Mouse (Mus musculus) neural tube, embryonic 11.5 days (tissue): ENCODE data around the gene Slc25a29. TPM values are rescaled to one million over a fixed set of nuclear protein-coding genes. Genes with fewer than 3 reads are reported as not detected.

Experiments
- ATAC-seq: fragments of 200-750 bp; cut with Nextera tagmentation; 2 replicates; pipeline ENCODE4 v1.8.0; 2017; ENCODE audit warnings: moderate number of reproducible peaks, mild to moderate bottlenecking, moderate TSS enrichment, moderate library complexity; ENCODE audit not compliant: insufficient read depth, low FRiP score, low TSS enrichment
- DNase-seq: peaks from one replicate; pipeline ENCODE4 v3.0.0-alpha.2; 2015; ENCODE audit warnings: low spot score
- H3K27ac ChIP-seq: fragments of 300-500 bp; sonication (generic); 2 replicates; pipeline ENCODE4 v1.5.1; 2014; ENCODE audit warnings: low read depth, mild to moderate bottlenecking, low read length
- H3K27me3 ChIP-seq: fragments of 300-500 bp; sonication (generic); 2 replicates; pipeline ENCODE4 v1.6.1; 2014; ENCODE audit warnings: mild to moderate bottlenecking, low read length, mixed read lengths; ENCODE audit not compliant: control insufficient read depth, insufficient read depth
- H3K36me3 ChIP-seq: fragments of 300-500 bp; sonication (generic); 2 replicates; pipeline ENCODE4 v1.6.1; 2014; ENCODE audit warnings: mild to moderate bottlenecking, low read length, moderate library complexity, mixed read lengths; ENCODE audit not compliant: control insufficient read depth, insufficient read depth
- H3K4me1 ChIP-seq: fragments of 300-500 bp; sonication (generic); 2 replicates; pipeline ENCODE4 v1.6.1; 2014; ENCODE audit warnings: low read length, mixed read lengths; ENCODE audit not compliant: control insufficient read depth, insufficient read depth
- H3K4me2 ChIP-seq: fragments of 300-500 bp; sonication (generic); 2 replicates; pipeline ENCODE4 v1.6.1; 2014; ENCODE audit warnings: low read depth, mild to moderate bottlenecking, moderate library complexity
- H3K4me3 ChIP-seq: fragments of 300-500 bp; sonication (generic); 2 replicates; pipeline ENCODE4 v1.5.1; 2014; ENCODE audit warnings: low read depth, low read length
- H3K9ac ChIP-seq: fragments of 300-500 bp; sonication (generic); 2 replicates; pipeline ENCODE4 v1.6.1; 2014; ENCODE audit warnings: mild to moderate bottlenecking, low read length
- H3K9me3 ChIP-seq: fragments of 300-500 bp; sonication (generic); 2 replicates; pipeline ENCODE4 v1.6.1; 2016; ENCODE audit warnings: low read length; ENCODE audit not compliant: control insufficient read depth
- WGBS: fragments of 180-500 bp; shearing (Covaris S2); extraction: QIAGEN DNeasy Blood & Tissue Kit; methylation state at CpG from one replicate; pipeline ENCODE4 v1.1.7; 2014; 5-methylcytosine and 5-hydroxymethylcytosine counted together
- polyA plus RNA-seq: library from polyadenylated mRNA; unstranded; fragments of >200 nt; fragmentation: Nextera tagmentation; extraction: Ambion mirVana; gene quantifications from 2 replicates; pipeline ENCODE4 v1.2.1, GENCODE M21; 2014

Gene Slc25a29
- 12.9 and 13.7 TPM in 2 replicates for polyA plus RNA-seq

- H3K36me3 ChIP-seq, result no peaks in the 10 kb centered on the region; the same call in 1 of the 2 replicates
- H3K4me3 ChIP-seq, result peak within 1 kb of the TSS; percentile 55
- no peaks in the 10 kb centered on the region for H3K27me3 ChIP-seq
- peak; percentile 99 for ATAC-seq
- peak within 1 kb of the TSS; percentile 80 for H3K9ac ChIP-seq
- peak within 1 kb of the TSS; percentile 83 for H3K27ac ChIP-seq
- H3K4me2 ChIP-seq, result peak within 1 kb of the TSS; percentile 71
- peak; percentile 98 for DNase-seq
- WGBS, result under 1% methylated on average over 53 of the region's 53 CpGs
- H3K4me1 ChIP-seq, result peaks cover 30% of the 10 kb centered on the region
- no peaks in the 10 kb centered on the region for H3K9me3 ChIP-seq
Observed at GRCm38 (mm10) chr12:108835840-108836409, at the start of gene Slc25a29, which contains the start of gene Slc25a47. Gene Slc25a29 (minus strand): TSS chr12:108835883. Gene Slc25a47 (plus strand): TSS chr12:108836046.

- Histone ChIP-seq H3K27me3 (no peaks in the 10 kb centered on the region), H3K27ac (no peak overlapping the region), H3K4me1 (no peaks in the 10 kb centered on the region), H3K36me3 (peaks cover 9% of the 10 kb centered on the region), H3K9me3 (no peaks in the 10 kb centered on the region), H3K4me2 (no peak overlapping the region), H3K9ac (no peak overlapping the region), H3K4me3 (no peak overlapping the region)
- ATAC-seq, result no peak
- DNase-seq, result no peak
- 88% methylated on average over 8 of the region's 8 CpGs for WGBS
Observed at GRCm38 (mm10) chr12:108882776-108883175, 47.1 kb upstream of the Slc25a29 start.

- Histone ChIP-seq H3K9me3 (no peaks in the 10 kb centered on the region), H3K9ac (no peak overlapping the region), H3K4me1 (no peaks in the 10 kb centered on the region), H3K27ac (no peak overlapping the region), H3K27me3 (no peaks in the 10 kb centered on the region), H3K36me3 (peaks cover 7% of the 10 kb centered on the region), H3K4me2 (no peak overlapping the region), H3K4me3 (no peak overlapping the region)
- DNase-seq, result no peak
- WGBS, result 86% methylated on average over 3 of the region's 3 CpGs
- ATAC-seq, result no peak
Observed at GRCm38 (mm10) chr12:108881192-108881591, 45.5 kb upstream of the Slc25a29 start.

GRCm38 (mm10) chr12:108880606-108881005 lies 44.9 kb upstream of the Slc25a29 start:
- 91% methylated on average over 5 of the region's 5 CpGs for WGBS
- H3K9me3 ChIP-seq, result no peaks in the 10 kb centered on the region
- H3K27ac ChIP-seq, result no peak overlapping the region
- H3K27me3 ChIP-seq, result no peaks in the 10 kb centered on the region
- H3K36me3 ChIP-seq, result peaks cover 6% of the 10 kb centered on the region
- H3K4me3 ChIP-seq, result no peak overlapping the region
- ATAC-seq, result no peak
- no peaks in the 10 kb centered on the region for H3K4me1 ChIP-seq
- H3K4me2 ChIP-seq, result no peak overlapping the region
- DNase-seq, result no peak
- H3K9ac ChIP-seq, result no peak overlapping the region

GRCm38 (mm10) chr12:108879138-108879537 lies 43.5 kb upstream of the Slc25a29 start:
- Histone ChIP-seq H3K9ac (no peak overlapping the region), H3K4me3 (no peak overlapping the region), H3K4me1 (no peaks in the 10 kb centered on the region), H3K27ac (no peak overlapping the region), H3K27me3 (no peaks in the 10 kb centered on the region), H3K4me2 (no peak overlapping the region), H3K36me3 (peaks cover 7% of the 10 kb centered on the region), H3K9me3 (no peaks in the 10 kb centered on the region)
- ATAC-seq (no peak), DNase-seq (no peak)
- WGBS, result 92% methylated on average over 4 of the region's 4 CpGs

DNA sequence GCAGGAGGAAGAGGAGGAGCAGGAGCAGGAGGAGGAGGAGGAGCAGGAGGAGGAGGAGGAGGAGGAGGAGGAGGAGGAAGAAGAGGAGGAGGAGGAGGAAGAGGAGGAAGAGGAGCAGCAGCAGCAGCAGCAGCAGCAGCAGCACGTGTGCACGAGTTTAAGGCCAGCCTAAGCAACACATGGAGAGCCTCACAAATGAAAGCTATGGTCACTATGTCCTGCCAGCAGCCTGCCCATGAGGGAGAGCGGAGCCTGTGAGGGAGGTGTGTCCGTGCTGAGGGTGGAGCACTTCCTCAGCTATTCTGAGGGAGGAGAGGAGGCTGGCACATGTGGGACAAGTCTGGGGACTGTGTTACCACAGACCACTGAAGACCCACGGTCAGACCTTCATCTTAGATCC lies 37.4 kb upstream of the Slc25a29 start:
- H3K9me3 ChIP-seq, result no peaks in the 10 kb centered on the region
- H3K27ac ChIP-seq, result no peak overlapping the region
- H3K27me3 ChIP-seq, result no peaks in the 10 kb centered on the region
- peaks cover 18% of the 10 kb centered on the region for H3K36me3 ChIP-seq
- H3K4me2 ChIP-seq, result no peak overlapping the region
- no peak overlapping the region for H3K9ac ChIP-seq
- no peak overlapping the region for H3K4me3 ChIP-seq
- H3K4me1 ChIP-seq, result no peaks in the 10 kb centered on the region
- WGBS, result 89% methylated on average over 5 of the region's 5 CpGs
- DNase-seq, result no peak
- ATAC-seq, result no peak

GRCm38 (mm10) chr12:108869575-108869974 lies 33.9 kb upstream of the Slc25a29 start:
- Histone ChIP-seq H3K27me3 (no peaks in the 10 kb centered on the region), H3K36me3 (peaks cover 19% of the 10 kb centered on the region)
- WGBS, result 81% methylated on average over 2 of the region's 2 CpGs

DNA sequence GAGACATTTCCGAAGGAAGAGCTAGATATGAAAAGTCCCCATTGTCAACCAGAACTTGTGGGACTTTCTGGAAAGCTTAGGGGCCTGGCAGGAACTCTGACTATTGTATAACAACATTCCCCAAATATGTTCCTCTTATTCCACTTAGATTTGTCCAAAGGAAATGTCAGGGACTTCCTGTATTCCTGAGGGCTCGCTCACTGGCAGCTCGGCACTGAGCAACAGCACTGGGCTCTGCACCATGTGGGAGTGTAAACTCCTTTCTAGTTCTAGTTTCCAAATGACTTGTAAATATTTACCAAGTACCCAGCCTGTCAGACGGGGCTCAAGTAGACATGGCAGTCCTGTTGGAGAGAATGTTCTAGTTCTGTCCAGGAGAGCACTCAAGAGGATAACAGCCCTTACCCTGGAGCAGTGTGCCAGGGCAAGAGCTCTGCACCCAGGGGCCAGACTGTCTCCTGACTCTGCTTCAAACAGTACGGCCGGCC lies 29.4 kb upstream of the Slc25a29 start:
- no peak for ATAC-seq
- H3K9ac ChIP-seq, result no peak overlapping the region
- DNase-seq, result no peak
- no peak overlapping the region for H3K27ac ChIP-seq
- H3K4me2 ChIP-seq, result no peak overlapping the region
- WGBS, result 90% methylated on average over 6 of the region's 6 CpGs
- H3K27me3 ChIP-seq, result no peaks in the 10 kb centered on the region
- no peaks in the 10 kb centered on the region for H3K9me3 ChIP-seq
- H3K4me3 ChIP-seq, result no peak overlapping the region
- peaks cover 25% of the 10 kb centered on the region for H3K36me3 ChIP-seq
- H3K4me1 ChIP-seq, result no peaks in the 10 kb centered on the region

More at GRCm38 (mm10) chr12:108869575-108869974, 33.9 kb upstream of the Slc25a29 start:
- Histone ChIP-seq H3K9me3 (no peaks in the 10 kb centered on the region), H3K4me3 (no peak overlapping the region), H3K4me2 (no peak overlapping the region), H3K9ac (no peak overlapping the region), H3K27ac (no peak overlapping the region), H3K4me1 (no peaks in the 10 kb centered on the region)
- DNase-seq (no peak), ATAC-seq (no peak)

DNA sequence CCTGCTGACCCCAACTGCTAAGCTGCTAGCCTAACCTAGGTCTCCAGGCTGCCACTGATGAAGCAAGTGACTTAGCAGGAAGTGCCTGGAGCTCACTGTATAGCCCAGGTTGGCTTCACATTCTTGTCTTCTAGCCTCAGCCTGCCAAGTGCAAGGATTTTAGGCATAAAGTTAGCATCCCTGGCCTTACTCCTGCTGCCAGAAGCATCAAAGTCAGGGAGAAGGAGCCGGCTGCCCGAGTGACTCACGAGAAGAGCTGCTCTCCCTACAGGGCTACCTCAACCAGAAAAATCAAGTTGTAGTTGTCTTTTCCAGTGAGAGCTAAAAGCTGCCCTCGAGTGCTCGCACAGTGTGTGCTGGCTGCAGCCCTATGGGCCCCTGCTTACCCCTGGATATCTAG lies 22.8 kb upstream of the Slc25a29 start:
- Histone ChIP-seq H3K4me3 (no peak overlapping the region), H3K9me3 (no peaks in the 10 kb centered on the region), H3K27ac (no peak overlapping the region), H3K27me3 (no peaks in the 10 kb centered on the region), H3K9ac (no peak overlapping the region), H3K36me3 (peaks cover 10% of the 10 kb centered on the region), H3K4me1 (no peaks in the 10 kb centered on the region), H3K4me2 (no peak overlapping the region)
- DNase-seq, result no peak
- WGBS, result 85% methylated on average over 5 of the region's 5 CpGs
- ATAC-seq, result no peak
